Mouse (Mus musculus): Measurements from ENCODE around the gene Btbd16. TPM values are rescaled to one million over a fixed set of nuclear protein-coding genes. Genes with fewer than 3 reads are reported as not detected.

The Btbd16 gene
- polyA plus RNA-seq, 1 experiment from 2014 or later, result not detected

DNA sequence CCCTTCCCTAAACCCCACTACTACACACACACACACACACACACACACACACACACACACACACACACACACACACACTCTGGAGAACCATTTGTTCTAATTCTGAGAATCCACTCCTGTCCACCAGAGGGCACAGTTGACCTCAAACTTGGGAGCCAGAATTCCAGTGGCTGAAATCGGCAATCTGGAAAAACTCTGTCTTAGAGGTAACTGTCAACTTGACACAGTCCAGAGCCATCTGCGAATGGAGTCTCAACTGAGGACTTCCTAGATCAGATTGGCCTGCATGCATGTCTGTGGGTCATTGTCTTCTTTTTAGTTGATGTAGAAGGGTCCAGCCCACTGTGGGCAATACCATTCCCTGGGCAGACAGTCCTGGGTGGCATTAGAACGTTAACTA is 53.6 kb downstream of the Btbd16 start:
- Histone ChIP-seq H3K9me3 (ENCODE audit: low read length) (no peaks in the 10 kb centered on the region), H3K4me1 (ENCODE audit: insufficient read depth, low read length) (no peaks in the 10 kb centered on the region; the same call in 1 of the 2 replicates), H3K9ac (replicated peaks; ENCODE audit: low read length) (no peak overlapping the region), H3K4me3 (ENCODE audit: low read length) (no peak overlapping the region), H3K27me3 (ENCODE audit: insufficient read depth, low read length) (no peaks in the 10 kb centered on the region), H3K4me2 (replicated peaks; ENCODE audit: low read depth, low read length) (no peak overlapping the region), H3K36me3 (ENCODE audit: insufficient read depth, low read length) (no peaks in the 10 kb centered on the region), H3K27ac (ENCODE audit: low read length) (no peak overlapping the region)
- no peak for ATAC-seq (ENCODE audit: low FRiP score, low TSS enrichment)
- WGBS, result 35% methylated on average over 3 of the region's 3 CpGs

- H3K36me3 ChIP-seq (ENCODE audit: insufficient read depth, low read length), result no peaks in the 10 kb centered on the region
- no peaks in the 10 kb centered on the region for H3K9me3 ChIP-seq (ENCODE audit: low read length)
- H3K27ac ChIP-seq (ENCODE audit: low read length), result no peak overlapping the region
- ATAC-seq (ENCODE audit: low FRiP score, low TSS enrichment), result no peak
- H3K4me1 ChIP-seq (ENCODE audit: insufficient read depth, low read length), result no peaks in the 10 kb centered on the region; the same call in 1 of the 2 replicates
- no peak overlapping the region for H3K9ac ChIP-seq (replicated peaks; ENCODE audit: low read length)
- H3K27me3 ChIP-seq (ENCODE audit: insufficient read depth, low read length), result no peaks in the 10 kb centered on the region
- H3K4me2 ChIP-seq (replicated peaks; ENCODE audit: low read depth, low read length), result no peak overlapping the region
- H3K4me3 ChIP-seq (ENCODE audit: low read length), result no peak overlapping the region
- 87% methylated on average over 9 of the region's 9 CpGs for WGBS
These were observed 54.1 kb downstream of the Btbd16 start for GRCm38 (mm10) chr7:130827844-130828403.

DNA sequence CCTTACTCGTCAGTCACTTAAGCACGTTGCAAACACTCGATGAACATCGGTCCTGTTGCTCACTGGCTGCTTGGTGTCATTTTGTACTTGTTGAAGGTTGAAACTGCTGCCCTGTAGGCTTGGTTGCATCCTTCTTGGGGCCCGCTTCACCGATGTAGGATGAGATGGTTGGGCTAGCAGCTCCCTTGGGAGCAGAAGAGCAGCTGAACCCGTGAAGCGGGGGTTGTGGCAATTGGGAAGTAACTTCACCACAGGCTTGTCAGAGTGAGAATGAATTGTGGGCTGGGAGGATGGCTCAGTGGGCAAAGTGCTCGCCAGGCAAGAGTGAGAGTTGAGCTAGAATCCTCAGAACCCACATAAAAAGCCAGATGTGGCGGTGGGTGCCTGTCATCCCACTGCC is 54.6 kb downstream of the Btbd16 start:
- Histone ChIP-seq H3K27me3 (ENCODE audit: insufficient read depth, low read length) (peaks cover 3% of the 10 kb centered on the region; the same call in 1 of the 2 replicates), H3K4me2 (replicated peaks; ENCODE audit: low read depth, low read length) (no peak overlapping the region), H3K36me3 (ENCODE audit: insufficient read depth, low read length) (no peaks in the 10 kb centered on the region), H3K4me1 (ENCODE audit: insufficient read depth, low read length) (no peaks in the 10 kb centered on the region; the same call in 1 of the 2 replicates), H3K4me3 (ENCODE audit: low read length) (no peak overlapping the region), H3K9me3 (ENCODE audit: low read length) (no peaks in the 10 kb centered on the region), H3K9ac (replicated peaks; ENCODE audit: low read length) (no peak overlapping the region), H3K27ac (ENCODE audit: low read length) (no peak overlapping the region)
- ATAC-seq (ENCODE audit: low FRiP score, low TSS enrichment), result no peak
- 74% methylated on average over 10 of the region's 10 CpGs for WGBS

GRCm38 (mm10) chr7:130831586-130831985 is 57.7 kb downstream of the Btbd16 start:
- 91% methylated on average over 5 of the region's 5 CpGs for whole genome bisulfite sequencing
- Histone ChIP-seq H3K4me2 (replicated peaks; ENCODE audit: low read depth, low read length) (no peak overlapping the region), H3K9me3 (ENCODE audit: low read length) (no peaks in the 10 kb centered on the region), H3K4me3 (ENCODE audit: low read length) (no peak overlapping the region), H3K36me3 (ENCODE audit: insufficient read depth, low read length) (no peaks in the 10 kb centered on the region), H3K27me3 (ENCODE audit: insufficient read depth, low read length) (peaks cover 6% of the 10 kb centered on the region; the same call in 1 of the 2 replicates), H3K9ac (replicated peaks; ENCODE audit: low read length) (no peak overlapping the region), H3K27ac (ENCODE audit: low read length) (no peak overlapping the region), H3K4me1 (ENCODE audit: insufficient read depth, low read length) (peaks cover 20% of the 10 kb centered on the region)
- ATAC-seq (ENCODE audit: low FRiP score, low TSS enrichment), result no peak

GRCm38 (mm10) chr7:130834299-130834698 is 60.4 kb downstream of the Btbd16 start:
- no peak overlapping the region for H3K4me3 ChIP-seq (ENCODE audit: low read length)
- H3K4me2 ChIP-seq (replicated peaks; ENCODE audit: low read depth, low read length), result no peak overlapping the region
- WGBS, result 22% methylated on average over 21 of the region's 21 CpGs
- peak overlapping the region; percentile 52; the same call in 1 of the 2 replicates for H3K27ac ChIP-seq (ENCODE audit: low read length)
- H3K4me1 ChIP-seq (ENCODE audit: insufficient read depth, low read length), result peaks cover 47% of the 10 kb centered on the region
- ATAC-seq (ENCODE audit: low FRiP score, low TSS enrichment), result peak; percentile 90
- no peaks in the 10 kb centered on the region for H3K9me3 ChIP-seq (ENCODE audit: low read length)
- H3K27me3 ChIP-seq (ENCODE audit: insufficient read depth, low read length), result peaks cover 6% of the 10 kb centered on the region; the same call in 1 of the 2 replicates
- H3K9ac ChIP-seq (replicated peaks; ENCODE audit: low read length), result no peak overlapping the region; the same call in 1 of the 2 replicates
- H3K36me3 ChIP-seq (ENCODE audit: insufficient read depth, low read length), result no peaks in the 10 kb centered on the region

GRCm38 (mm10) chr7:130834958-130835861 is 61.3 kb downstream of the Btbd16 start:
- peaks cover 52% of the 10 kb centered on the region for H3K4me1 ChIP-seq (ENCODE audit: insufficient read depth, low read length)
- ATAC-seq (ENCODE audit: low FRiP score, low TSS enrichment), result peak; percentile 18; the same call in 1 of the 2 replicates

GRCm38 (mm10) chr7:130836066-130836465 is 62.2 kb downstream of the Btbd16 start:
- no peak overlapping the region for H3K9ac ChIP-seq (replicated peaks; ENCODE audit: low read length)
- ATAC-seq (ENCODE audit: low FRiP score, low TSS enrichment), result no peak
- WGBS, result 70% methylated on average over 9 of the region's 9 CpGs
- H3K4me1 ChIP-seq (ENCODE audit: insufficient read depth, low read length), result peaks cover 52% of the 10 kb centered on the region
- no peaks in the 10 kb centered on the region for H3K36me3 ChIP-seq (ENCODE audit: insufficient read depth, low read length)
- H3K9me3 ChIP-seq (ENCODE audit: low read length), result no peaks in the 10 kb centered on the region
- no peak overlapping the region for H3K4me2 ChIP-seq (replicated peaks; ENCODE audit: low read depth, low read length)
- peak overlapping the region; percentile 95; the same call in 1 of the 2 replicates for H3K27ac ChIP-seq (ENCODE audit: low read length)
- H3K4me3 ChIP-seq (ENCODE audit: low read length), result no peak overlapping the region
- H3K27me3 ChIP-seq (ENCODE audit: insufficient read depth, low read length), result peaks cover 6% of the 10 kb centered on the region; the same call in 1 of the 2 replicates

More at GRCm38 (mm10) chr7:130834958-130835861, 61.3 kb downstream of the Btbd16 start:
- H3K9me3 ChIP-seq (ENCODE audit: low read length), result no peaks in the 10 kb centered on the region
- H3K4me3 ChIP-seq (ENCODE audit: low read length), result no peak overlapping the region
- H3K9ac ChIP-seq (replicated peaks; ENCODE audit: low read length), result 0 out of 2 replicates have a peak overlapping the region, but pooled peaks have one; percentile 2
- peak overlapping the region; percentile 52 for H3K27ac ChIP-seq (ENCODE audit: low read length)
- 7% methylated on average over 18 of the region's 18 CpGs for WGBS
- H3K27me3 ChIP-seq (ENCODE audit: insufficient read depth, low read length), result peaks cover 6% of the 10 kb centered on the region; the same call in 1 of the 2 replicates
- no peak overlapping the region for H3K4me2 ChIP-seq (replicated peaks; ENCODE audit: low read depth, low read length)
- H3K36me3 ChIP-seq (ENCODE audit: insufficient read depth, low read length), result no peaks in the 10 kb centered on the region

GRCm38 (mm10) chr7:130837941-130838657 is 64.2 kb downstream of the Btbd16 start:
- WGBS, result 36% methylated on average over 12 of the region's 12 CpGs
- H3K4me3 ChIP-seq (ENCODE audit: low read length), result no peak overlapping the region
- peaks cover 52% of the 10 kb centered on the region for H3K4me1 ChIP-seq (ENCODE audit: insufficient read depth, low read length)
- H3K27me3 ChIP-seq (ENCODE audit: insufficient read depth, low read length), result peaks cover 6% of the 10 kb centered on the region; the same call in 1 of the 2 replicates
- H3K36me3 ChIP-seq (ENCODE audit: insufficient read depth, low read length), result no peaks in the 10 kb centered on the region
- peak overlapping the region; percentile 31; the same call in 1 of the 2 replicates for H3K4me2 ChIP-seq (replicated peaks; ENCODE audit: low read depth, low read length)
- peak; percentile 87 for ATAC-seq (ENCODE audit: low FRiP score, low TSS enrichment)
- peak overlapping the region; percentile 38; the same call in 1 of the 2 replicates for H3K9ac ChIP-seq (replicated peaks; ENCODE audit: low read length)
- H3K27ac ChIP-seq (ENCODE audit: low read length), result peak overlapping the region; percentile 95
- H3K9me3 ChIP-seq (ENCODE audit: low read length), result no peaks in the 10 kb centered on the region

DNA sequence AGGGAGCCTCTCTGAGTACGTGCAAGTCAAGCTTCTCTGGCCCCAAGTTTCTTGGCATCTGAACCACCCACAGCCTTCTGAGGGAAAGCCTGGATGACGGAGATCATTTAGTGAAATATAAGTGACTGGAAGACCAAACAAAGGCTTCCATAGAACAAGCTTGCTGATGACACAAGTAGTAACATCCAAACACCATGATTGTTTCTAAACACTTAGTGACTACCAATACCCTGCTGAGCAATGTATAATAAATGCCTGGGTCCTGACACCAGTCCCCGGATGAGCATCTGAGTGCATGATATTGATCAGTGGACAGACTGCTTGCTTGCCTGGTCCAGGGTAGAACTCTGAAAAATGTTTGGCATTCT is 64.8 kb downstream of the Btbd16 start:
- H3K4me2 ChIP-seq (replicated peaks; ENCODE audit: low read depth, low read length), result no peak overlapping the region
- H3K27me3 ChIP-seq (ENCODE audit: insufficient read depth, low read length), result peaks cover 1% of the 10 kb centered on the region; the same call in 1 of the 2 replicates
- peak overlapping the region; percentile 38; the same call in 1 of the 2 replicates for H3K9ac ChIP-seq (replicated peaks; ENCODE audit: low read length)
- H3K36me3 ChIP-seq (ENCODE audit: insufficient read depth, low read length), result no peaks in the 10 kb centered on the region
- H3K27ac ChIP-seq (ENCODE audit: low read length), result peak overlapping the region; percentile 95
- WGBS, result 48% methylated on average over 3 of the region's 3 CpGs
- H3K4me1 ChIP-seq (ENCODE audit: insufficient read depth, low read length), result peaks cover 52% of the 10 kb centered on the region
- no peak overlapping the region for H3K4me3 ChIP-seq (ENCODE audit: low read length)
- no peak for ATAC-seq (ENCODE audit: low FRiP score, low TSS enrichment)
- H3K9me3 ChIP-seq (ENCODE audit: low read length), result no peaks in the 10 kb centered on the region
